Mouse (Mus musculus): ENCODE measurements around the gene Sema7a. TPM values are rescaled to one million over a fixed set of nuclear protein-coding genes. Genes with fewer than 3 reads are reported as not detected.

Sema7a gene
- total and polyA plus RNA-seq, 2 experiments, result 0.09 to 0.53 TPM

GRCm38 (mm10) chr9:57963249-57963997 lies 23.5 kb downstream of the Sema7a start:
- Histone ChIP-seq H3K36me3 (ENCODE audit: control insufficient read depth, insufficient read depth, low read length) (no peaks in the 10 kb centered on the region), H3K4me1 (ENCODE audit: control insufficient read depth, insufficient read depth, low read length) (no peaks in the 10 kb centered on the region), H3K4me3 (ENCODE audit: insufficient read depth, low read depth, low read length) (no peak overlapping the region), H3K79me2 (ENCODE audit: control insufficient read depth, insufficient read depth, low read length) (no peaks in the 10 kb centered on the region), H3K27ac (replicated peaks; ENCODE audit: insufficient read depth, low read depth, low read length) (no peak overlapping the region), H3K9ac (ENCODE audit: low read depth, low read length) (no peak overlapping the region), H3K27me3 (ENCODE audit: control insufficient read depth, insufficient read depth, low read length) (no peaks in the 10 kb centered on the region)
- DNase-seq (ENCODE audit: extremely low read depth, low read depth, low spot score), result no peak
- WGBS, result 85% methylated on average over 4 of the region's 4 CpGs
- TF ChIP-seq CTCF (IDR thresholded peaks at IDR 0.05; ENCODE audit: low read depth, low read length) (no peak), POLR2A (IDR thresholded peaks at IDR 0.05; ENCODE audit: extremely low read depth, insufficient read depth, low read length) (no peak)

GRCm38 (mm10) chr9:57963998-57964395 lies 24.1 kb downstream of the Sema7a start:
- Histone ChIP-seq H3K79me2 (ENCODE audit: control insufficient read depth, insufficient read depth, low read length) (no peaks in the 10 kb centered on the region), H3K9ac (ENCODE audit: low read depth, low read length) (no peak overlapping the region), H3K36me3 (ENCODE audit: control insufficient read depth, insufficient read depth, low read length) (no peaks in the 10 kb centered on the region), H3K27ac (replicated peaks; ENCODE audit: insufficient read depth, low read depth, low read length) (no peak overlapping the region), H3K4me3 (ENCODE audit: insufficient read depth, low read depth, low read length) (no peak overlapping the region), H3K4me1 (ENCODE audit: control insufficient read depth, insufficient read depth, low read length) (no peaks in the 10 kb centered on the region), H3K27me3 (ENCODE audit: control insufficient read depth, insufficient read depth, low read length) (no peaks in the 10 kb centered on the region)
- DNase-seq (ENCODE audit: extremely low read depth, low read depth, low spot score), result no peak
- WGBS, result 89% methylated on average over 5 of the region's 5 CpGs
- TF ChIP-seq POLR2A (IDR thresholded peaks at IDR 0.05; ENCODE audit: extremely low read depth, insufficient read depth, low read length), result no peak
- no peak for TF ChIP-seq CTCF (IDR thresholded peaks at IDR 0.05; ENCODE audit: low read depth, low read length)

GRCm38 (mm10) chr9:57964528-57965250 lies 24.8 kb downstream of the Sema7a start:
- H3K9ac ChIP-seq (ENCODE audit: low read depth, low read length), result no peak overlapping the region
- H3K27me3 ChIP-seq (ENCODE audit: control insufficient read depth, insufficient read depth, low read length), result no peaks in the 10 kb centered on the region
- no peaks in the 10 kb centered on the region for H3K79me2 ChIP-seq (ENCODE audit: control insufficient read depth, insufficient read depth, low read length)
- 92% methylated on average over 6 of the region's 6 CpGs for WGBS
- no peak for DNase-seq (ENCODE audit: extremely low read depth, low read depth, low spot score)
- no peak overlapping the region for H3K4me3 ChIP-seq (ENCODE audit: insufficient read depth, low read depth, low read length)
- no peak overlapping the region for H3K27ac ChIP-seq (replicated peaks; ENCODE audit: insufficient read depth, low read depth, low read length)
- TF ChIP-seq CTCF (IDR thresholded peaks at IDR 0.05; ENCODE audit: low read depth, low read length) (no peak), POLR2A (IDR thresholded peaks at IDR 0.05; ENCODE audit: extremely low read depth, insufficient read depth, low read length) (no peak)
- no peaks in the 10 kb centered on the region for H3K4me1 ChIP-seq (ENCODE audit: control insufficient read depth, insufficient read depth, low read length)
- no peaks in the 10 kb centered on the region for H3K36me3 ChIP-seq (ENCODE audit: control insufficient read depth, insufficient read depth, low read length)

- no peak overlapping the region for H3K27ac ChIP-seq (replicated peaks; ENCODE audit: insufficient read depth, low read depth, low read length)
- no peaks in the 10 kb centered on the region for H3K4me1 ChIP-seq (ENCODE audit: control insufficient read depth, insufficient read depth, low read length)
Measured at GRCm38 (mm10) chr9:57965281-57966185, 25.6 kb downstream of the Sema7a start.

GRCm38 (mm10) chr9:57967237-57967960 lies 27.5 kb downstream of the Sema7a start:
- 78% methylated on average over 14 of the region's 14 CpGs for WGBS

More at GRCm38 (mm10) chr9:57965281-57966185, 25.6 kb downstream of the Sema7a start:
- no peaks in the 10 kb centered on the region for H3K79me2 ChIP-seq (ENCODE audit: control insufficient read depth, insufficient read depth, low read length)
- DNase-seq (ENCODE audit: extremely low read depth, low read depth, low spot score), result no peak
- H3K27me3 ChIP-seq (ENCODE audit: control insufficient read depth, insufficient read depth, low read length), result no peaks in the 10 kb centered on the region
- no peak overlapping the region for H3K4me3 ChIP-seq (ENCODE audit: insufficient read depth, low read depth, low read length)
- 67% methylated on average over 12 of the region's 12 CpGs for WGBS
- TF ChIP-seq POLR2A (IDR thresholded peaks at IDR 0.05; ENCODE audit: extremely low read depth, insufficient read depth, low read length) (no peak), CTCF (IDR thresholded peaks at IDR 0.05; ENCODE audit: low read depth, low read length) (no peak)
- H3K9ac ChIP-seq (ENCODE audit: low read depth, low read length), result no peak overlapping the region
- H3K36me3 ChIP-seq (ENCODE audit: control insufficient read depth, insufficient read depth, low read length), result no peaks in the 10 kb centered on the region

More at GRCm38 (mm10) chr9:57967237-57967960, 27.5 kb downstream of the Sema7a start:
- no peaks in the 10 kb centered on the region for H3K79me2 ChIP-seq (ENCODE audit: control insufficient read depth, insufficient read depth, low read length)
- TF ChIP-seq CTCF (IDR thresholded peaks at IDR 0.05; ENCODE audit: low read depth, low read length) (no peak), POLR2A (IDR thresholded peaks at IDR 0.05; ENCODE audit: extremely low read depth, insufficient read depth, low read length) (no peak)
- H3K4me3 ChIP-seq (ENCODE audit: insufficient read depth, low read depth, low read length), result no peak overlapping the region
- DNase-seq (ENCODE audit: extremely low read depth, low read depth, low spot score), result no peak
- H3K4me1 ChIP-seq (ENCODE audit: control insufficient read depth, insufficient read depth, low read length), result no peaks in the 10 kb centered on the region
- H3K36me3 ChIP-seq (ENCODE audit: control insufficient read depth, insufficient read depth, low read length), result no peaks in the 10 kb centered on the region
- no peak overlapping the region for H3K27ac ChIP-seq (replicated peaks; ENCODE audit: insufficient read depth, low read depth, low read length)
- no peak overlapping the region for H3K9ac ChIP-seq (ENCODE audit: low read depth, low read length)
- no peaks in the 10 kb centered on the region for H3K27me3 ChIP-seq (ENCODE audit: control insufficient read depth, insufficient read depth, low read length)

Measured in liver, adult 2 months (tissue).